Mouse (Mus musculus) E14TG2a.4 (cell line): ENCODE data around the gene Angptl6.

Source experiments
- CTCF ChIP-seq: conservative IDR thresholded peaks from 2 replicates; pipeline ENCODE4 v1.5.1; 2014; ENCODE audit warnings: low read length
- NANOG ChIP-seq: IDR thresholded peaks from 2 replicates; pipeline ENCODE4 v1.6.1; 2014; ENCODE audit warnings: borderline replicate concordance, low read length, mixed read lengths

DNA sequence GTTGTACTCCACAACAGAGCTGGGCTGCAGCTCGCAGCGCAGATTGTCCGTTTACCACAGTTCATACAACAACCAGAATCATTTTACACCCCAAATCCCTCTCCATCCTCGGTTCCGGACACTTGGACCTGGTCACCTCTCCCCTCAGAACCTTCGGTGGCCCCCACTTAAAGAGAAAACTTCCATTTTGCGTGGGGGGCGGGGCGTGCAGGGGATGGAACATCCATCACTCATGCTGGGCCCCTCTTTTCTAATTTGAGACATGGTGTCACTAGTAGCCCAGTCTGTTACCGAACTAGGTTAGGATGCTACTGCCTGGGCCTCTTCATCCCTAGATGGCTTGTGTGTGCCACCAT, 839 bp downstream of the Angptl6 start:
- TF ChIP-seq CTCF (no peak), NANOG (no peak)
